ENCODE assay signal across 15 mouse cellular contexts in the genomic region with DNA sequence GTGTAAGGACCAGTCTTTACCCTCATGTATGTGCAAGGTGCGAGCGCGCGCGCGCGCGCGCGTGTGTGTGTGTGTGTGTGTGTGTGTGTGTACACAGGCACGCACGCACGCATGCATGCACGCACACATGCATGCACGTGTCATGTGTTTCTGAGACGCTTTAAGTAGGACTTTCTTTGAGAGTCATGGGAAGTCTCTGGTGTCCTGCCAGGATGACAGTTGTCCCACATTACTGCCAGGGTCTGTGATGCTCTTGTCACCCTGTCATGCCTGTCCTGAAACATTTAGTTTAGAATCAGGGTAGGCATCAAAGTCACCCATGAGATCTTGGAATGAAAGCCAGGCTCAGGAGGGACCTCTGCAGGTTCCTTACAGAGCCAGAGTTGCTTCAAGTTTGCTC. TPM values are rescaled to one million over a fixed set of nuclear protein-coding genes. Genes with fewer than 3 reads are reported as not detected.
A peak's percentile ranks its signal among the peaks of the same experiment; 100 is the strongest.
DNase-seq lines count a peak whose midpoint lies in the region; ATAC-seq and TF ChIP-seq lines count a peak whose summit lies in the region.
"Had no signal": no experiment of that assay in that cellular context is flagged by ENCODE, and none has a peak within 500 bp of the region (broad histone marks: within the 10 kb centered on the region; RNA-seq: fewer than 3 reads in every experiment).

No protein-coding gene starts in this region.

- H3K9ac ChIP-seq in forebrain, embryonic 13.5 days, result no peak overlapping the region
- no peak overlapping the region for H3K9ac ChIP-seq in hindbrain, embryonic 15.5 days
- 0 out of 2 replicates have a peak overlapping the region, but pooled peaks have one; percentile 65 for H3K9ac ChIP-seq in midbrain, postnatal 0 days (replicated peaks; ENCODE audit: low read length, poor library complexity, severe bottlenecking)
- H3K9ac ChIP-seq: liver, postnatal 0 days had no signal

- H3K27me3 ChIP-seq in forebrain, embryonic 13.5 days, result peaks cover 4% of the 10 kb centered on the region; the same call in 1 of the 2 replicates
- no peaks in the 10 kb centered on the region for H3K27me3 ChIP-seq in hindbrain, embryonic 15.5 days
- no peaks in the 10 kb centered on the region for H3K27me3 ChIP-seq in midbrain, postnatal 0 days (ENCODE audit: insufficient read depth, low read length)

- 95% methylated on average over 16 of the region's 16 CpGs for WGBS in forebrain, embryonic 13.5 days
- 92% methylated on average over 16 of the region's 16 CpGs for WGBS in hindbrain, embryonic 15.5 days
- WGBS in midbrain, postnatal 0 days, result 95% methylated on average over 16 of the region's 16 CpGs

- H3K36me3 ChIP-seq in forebrain, embryonic 13.5 days (ENCODE audit: poor library complexity, severe bottlenecking), result no peaks in the 10 kb centered on the region
- H3K36me3 ChIP-seq in hindbrain, embryonic 15.5 days, result no peaks in the 10 kb centered on the region
- no peaks in the 10 kb centered on the region for H3K36me3 ChIP-seq in midbrain, postnatal 0 days (ENCODE audit: insufficient read depth, low read length)

- no peak for ATAC-seq in forebrain, embryonic 13.5 days
- peak; percentile 23; the same call in 1 of the 2 replicates for ATAC-seq in hindbrain, embryonic 15.5 days (ENCODE audit: low FRiP score, low read depth)
- no peak for ATAC-seq in midbrain, postnatal 0 days (ENCODE audit: low FRiP score)
- ATAC-seq: liver, postnatal 0 days had no signal

- no peaks in the 10 kb centered on the region for H3K4me1 ChIP-seq in cortical plate, adult 2 months (ENCODE audit: control insufficient read depth, insufficient read depth, low read length)
- H3K4me1 ChIP-seq in forebrain, embryonic 13.5 days, result peaks cover 21% of the 10 kb centered on the region
- peaks cover 39% of the 10 kb centered on the region for H3K4me1 ChIP-seq in hindbrain, embryonic 15.5 days (replicated peaks)
- 0 out of 2 replicates have a peak, but pooled peaks cover 6% of the 10 kb centered on the region for H3K4me1 ChIP-seq in midbrain, postnatal 0 days (ENCODE audit: insufficient read depth, low read length)

- peak overlapping the region; percentile 76 for H3K4me2 ChIP-seq in forebrain, embryonic 13.5 days
- peak overlapping the region; percentile 65 for H3K4me2 ChIP-seq in hindbrain, embryonic 15.5 days
- peak overlapping the region; percentile 71 for H3K4me2 ChIP-seq in midbrain, postnatal 0 days (ENCODE audit: low read depth, low read length, poor library complexity, severe bottlenecking)

- DNase-seq in midbrain, postnatal 0 days (ENCODE audit: low spot score), result no peak
- no peak for DNase-seq in adrenal gland, adult (ENCODE audit: inconsistent age in 2 of 2, low spot score in 1 of 2)
- no peak for DNase-seq in ovary, postnatal 14 days (ENCODE audit: low spot score)
- no peak for DNase-seq in Muller cell, postnatal 12 days (ENCODE audit: inconsistent ontology term)
- no peak for DNase-seq in heart, postnatal 36 days
- DNase-seq: cerebellum, adult 2 months; gastrocnemius, adult 2 months; heart, postnatal 4 days; kidney, adult 18-20 months; liver, postnatal 0 days had no signal

- no peak for TF ChIP-seq POLR2A in cortical plate, adult 2 months (IDR thresholded peaks at IDR 0.05; ENCODE audit: extremely low read depth, insufficient read depth, low read length)

- no peak for TF ChIP-seq CTCF in cortical plate, adult 2 months (IDR thresholded peaks at IDR 0.05; ENCODE audit: extremely low read depth, insufficient read depth, low read length)
- TF ChIP-seq CTCF in midbrain, postnatal 0 days (IDR thresholded peaks at IDR 0.05), result no peak

- intact Hi-C loops in heart, postnatal 36 days (cut with DNase I), result no loop called here

- H3K4me3 ChIP-seq in cortical plate, adult 2 months (ENCODE audit: insufficient read depth, low read length), result peak overlapping the region; percentile 93
- H3K4me3 ChIP-seq in forebrain, embryonic 13.5 days, result peak overlapping the region; percentile 63
- peak overlapping the region; percentile 75 for H3K4me3 ChIP-seq in hindbrain, embryonic 15.5 days
- H3K4me3 ChIP-seq in midbrain, postnatal 0 days (ENCODE audit: low read depth, low read length), result peak overlapping the region; percentile 73
- H3K4me3 ChIP-seq: gastrocnemius, adult 2 months had no signal

- H3K9me3 ChIP-seq in forebrain, embryonic 13.5 days (replicated peaks), result no peaks in the 10 kb centered on the region
- no peaks in the 10 kb centered on the region for H3K9me3 ChIP-seq in hindbrain, embryonic 15.5 days
- H3K9me3 ChIP-seq in midbrain, postnatal 0 days (ENCODE audit: low read length), result no peaks in the 10 kb centered on the region

- H3K27ac ChIP-seq in cortical plate, adult 2 months (ENCODE audit: insufficient read depth, low read length), result no peak overlapping the region
- H3K27ac ChIP-seq in forebrain, embryonic 13.5 days, result no peak overlapping the region
- H3K27ac ChIP-seq in hindbrain, embryonic 15.5 days (replicated peaks), result 0 out of 2 replicates have a peak overlapping the region, but pooled peaks have one; percentile 12
- H3K27ac ChIP-seq in midbrain, postnatal 0 days (ENCODE audit: low read depth, low read length), result no peak overlapping the region
- H3K27ac ChIP-seq: gastrocnemius, adult 2 months; macrophage had no signal

RNA-seq across cellular contexts. Expression of a gene that starts 1.4 kb away (rescaled TPM):
- polyA plus RNA-seq in cortical plate, adult 2 months (2012; rRNA removed), result 10.2 and 11.3 TPM in 2 replicates
- 2.0 and 2.6 TPM in 2 replicates for polyA plus RNA-seq in forebrain, embryonic 13.5 days (2015; fragmentation: Nextera tagmentation; extraction: Ambion mirVana)
- 4.6 and 5.5 TPM in 2 replicates for polyA plus RNA-seq in hindbrain, embryonic 15.5 days (2015; fragmentation: Nextera tagmentation; extraction: Ambion mirVana)
- 59.9 and 62.6 TPM in 2 replicates for total RNA-seq in midbrain, postnatal 0 days (2014; rRNA removed)
- polyA plus RNA-seq in midbrain, postnatal 0 days (2015; fragmentation: Nextera tagmentation; extraction: Ambion mirVana), result 5.8 and 7.7 TPM in 2 replicates
- 1 to 10 TPM; 2.4 to 3.2 TPM for total RNA-seq in heart, postnatal 36 days (2021)
- total RNA-seq: MEL had no signal
- polyA plus RNA-seq: macrophage had no signal
